21 mouse cellular contexts compared by ENCODE assay signal in the genomic region with DNA sequence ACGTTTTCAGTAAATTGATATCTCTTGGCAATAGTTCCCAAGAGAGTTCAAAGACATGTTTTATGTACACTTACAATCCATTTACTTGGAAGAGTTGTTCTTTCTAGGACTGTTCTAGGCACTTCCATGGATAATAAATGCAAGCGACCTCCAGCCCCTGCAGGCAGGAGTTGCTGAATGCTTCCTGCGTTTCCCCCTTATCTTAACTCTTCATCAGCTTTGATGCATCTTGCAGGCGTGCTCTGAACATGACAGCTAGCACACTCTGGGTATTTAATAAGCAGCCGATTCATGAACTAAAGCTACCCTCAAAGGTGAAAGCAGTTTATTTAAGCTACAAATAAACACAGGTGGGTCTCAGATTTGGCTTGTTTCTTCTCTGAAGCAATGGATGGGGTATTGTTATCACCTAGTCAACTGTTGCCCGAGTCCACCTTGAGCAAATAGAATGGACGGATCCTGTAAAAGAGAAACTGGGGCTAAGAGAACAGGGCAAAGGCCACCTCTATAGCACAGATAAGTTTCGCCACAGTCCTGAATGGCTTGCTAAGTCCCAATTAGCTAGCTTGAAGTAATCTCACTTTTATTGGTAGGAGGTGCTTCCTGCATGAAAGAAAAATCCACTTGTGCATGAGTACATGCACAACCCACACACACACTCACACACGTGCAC. TPM values are rescaled to one million over a fixed set of nuclear protein-coding genes. Genes with fewer than 3 reads are reported as not detected.
DNase-seq lines count a peak whose midpoint lies in the region; ATAC-seq lines count a peak whose summit lies in the region.
"Had no signal": no experiment of that assay in that cellular context is flagged by ENCODE, and none has a peak within 500 bp of the region (broad histone marks: within the 10 kb centered on the region; RNA-seq: fewer than 3 reads in every experiment).

No protein-coding gene starts in this region.

- no peak overlapping the region for H3K9ac ChIP-seq in liver, embryonic 15.5 days
- no peak overlapping the region for H3K9ac ChIP-seq in liver, embryonic 12.5 days
- no peak overlapping the region for H3K9ac ChIP-seq in intestine, embryonic 16.5 days (ENCODE audit: low read depth, low read length)
- H3K9ac ChIP-seq in stomach, embryonic 16.5 days (ENCODE audit: low read length) = no peak overlapping the region
- H3K9ac ChIP-seq: embryonic facial prominence, embryonic 12.5 days; heart, embryonic 15.5 days; limb, embryonic 12.5 days had no signal

- no peaks in the 10 kb centered on the region for H3K9me3 ChIP-seq in liver, embryonic 15.5 days (replicated peaks)
- H3K9me3 ChIP-seq in liver, embryonic 12.5 days (replicated peaks) = peaks cover 5% of the 10 kb centered on the region; the same call in 1 of the 2 replicates
- no peaks in the 10 kb centered on the region for H3K9me3 ChIP-seq in intestine, embryonic 16.5 days (ENCODE audit: control insufficient read depth, low read length)
- no peaks in the 10 kb centered on the region for H3K9me3 ChIP-seq in stomach, embryonic 16.5 days (replicated peaks; ENCODE audit: control insufficient read depth, low read length)
- H3K9me3 ChIP-seq: embryonic facial prominence, embryonic 12.5 days; heart, embryonic 15.5 days had no signal

- no peaks in the 10 kb centered on the region for H3K36me3 ChIP-seq in liver, embryonic 15.5 days (replicated peaks)
- no peaks in the 10 kb centered on the region for H3K36me3 ChIP-seq in liver, embryonic 12.5 days
- no peaks in the 10 kb centered on the region for H3K36me3 ChIP-seq in intestine, embryonic 16.5 days (ENCODE audit: control insufficient read depth, insufficient read depth, low read length)
- H3K36me3 ChIP-seq in stomach, embryonic 16.5 days (ENCODE audit: control insufficient read depth, insufficient read depth, low read length) = no peaks in the 10 kb centered on the region
- H3K36me3 ChIP-seq: embryonic facial prominence, embryonic 12.5 days; heart, embryonic 15.5 days; limb, embryonic 12.5 days had no signal

- 39% methylated on average over 9 of the region's 9 CpGs for WGBS in liver, embryonic 15.5 days (ENCODE audit: insufficient replicate concordance)
- WGBS in liver, embryonic 12.5 days (ENCODE audit: insufficient replicate concordance) = 47% methylated on average over 9 of the region's 9 CpGs
- WGBS in intestine, embryonic 16.5 days = 42% methylated on average over 9 of the region's 9 CpGs
- WGBS in stomach, embryonic 16.5 days = 33% methylated on average over 9 of the region's 9 CpGs

- DNase-seq in CD4-positive, CD25-positive, alpha-beta regulatory T cell, adult 2 months (ENCODE audit: low read depth, low spot score) = peak; percentile 57
- no peak for DNase-seq in left cerebral cortex, adult 11 months (ENCODE audit: low spot score)
- DNase-seq: adrenal gland, adult 2 months; cerebellum, adult 9-11 months; gastrocnemius, postnatal 36 days; kidney, postnatal 36 days; layer of hippocampus, adult 9-11 months; lung, adult 2 months; lung, postnatal 36 days; right cerebral cortex, postnatal 25 days had no signal

- no peak overlapping the region for H3K4me3 ChIP-seq in liver, embryonic 15.5 days (replicated peaks)
- no peak overlapping the region for H3K4me3 ChIP-seq in liver, embryonic 12.5 days
- peak overlapping the region; percentile 16 for H3K4me3 ChIP-seq in intestine, embryonic 16.5 days (ENCODE audit: low read length)
- H3K4me3 ChIP-seq in stomach, embryonic 16.5 days (replicated peaks; ENCODE audit: low read length) = no peak overlapping the region
- H3K4me3 ChIP-seq: embryonic facial prominence, embryonic 12.5 days; heart, embryonic 15.5 days; limb, embryonic 12.5 days had no signal

- ATAC-seq in liver, embryonic 15.5 days (ENCODE audit: insufficient read depth) = 0 out of 2 replicates have a peak, but pooled peaks have one; percentile 42
- no peak; the same call in 1 of the 2 replicates for ATAC-seq in liver, embryonic 12.5 days
- peak; percentile 93 for ATAC-seq in intestine, embryonic 16.5 days
- ATAC-seq in stomach, embryonic 16.5 days (ENCODE audit: insufficient read depth, low FRiP score) = peak; percentile 82
- no peak for ATAC-seq in erythroblast, adult 5-6 weeks (replicated peaks; ENCODE audit: low FRiP score, poor library complexity, severe bottlenecking)
- ATAC-seq: forebrain, embryonic 16.5 days; hindbrain, postnatal 0 days; midbrain, embryonic 16.5 days had no signal

- H3K27ac ChIP-seq in liver, embryonic 15.5 days (replicated peaks) = no peak overlapping the region
- no peak overlapping the region for H3K27ac ChIP-seq in liver, embryonic 12.5 days
- H3K27ac ChIP-seq in intestine, embryonic 16.5 days (ENCODE audit: low read length) = peak overlapping the region; percentile 85
- peak overlapping the region; percentile 25; the same call in 1 of the 2 replicates for H3K27ac ChIP-seq in stomach, embryonic 16.5 days (ENCODE audit: low read length)
- H3K27ac ChIP-seq: embryonic facial prominence, embryonic 12.5 days; heart, embryonic 15.5 days; hindbrain, postnatal 0 days; limb, embryonic 12.5 days had no signal

- 0 out of 2 replicates have a peak, but pooled peaks cover 6% of the 10 kb centered on the region for H3K27me3 ChIP-seq in liver, embryonic 15.5 days
- peaks cover 22% of the 10 kb centered on the region for H3K27me3 ChIP-seq in liver, embryonic 12.5 days (replicated peaks)
- H3K27me3 ChIP-seq in intestine, embryonic 16.5 days (replicated peaks; ENCODE audit: control insufficient read depth, insufficient read depth, low read length) = no peaks in the 10 kb centered on the region
- H3K27me3 ChIP-seq in stomach, embryonic 16.5 days (ENCODE audit: control insufficient read depth, insufficient read depth, low read length) = no peaks in the 10 kb centered on the region

- 0 out of 2 replicates have a peak, but pooled peaks cover 10% of the 10 kb centered on the region for H3K4me1 ChIP-seq in liver, embryonic 15.5 days (replicated peaks)
- peaks cover 17% of the 10 kb centered on the region; the same call in 1 of the 2 replicates for H3K4me1 ChIP-seq in liver, embryonic 12.5 days
- peaks cover 16% of the 10 kb centered on the region for H3K4me1 ChIP-seq in intestine, embryonic 16.5 days (ENCODE audit: control insufficient read depth, insufficient read depth, low read length)
- H3K4me1 ChIP-seq in stomach, embryonic 16.5 days (ENCODE audit: control insufficient read depth, insufficient read depth, low read length) = peaks cover 7% of the 10 kb centered on the region; the same call in 1 of the 2 replicates
- H3K4me1 ChIP-seq: embryonic facial prominence, embryonic 12.5 days; heart, embryonic 15.5 days had no signal

- no peak overlapping the region for H3K4me2 ChIP-seq in liver, embryonic 15.5 days
- no peak overlapping the region for H3K4me2 ChIP-seq in liver, embryonic 12.5 days
- H3K4me2 ChIP-seq in intestine, embryonic 16.5 days (ENCODE audit: low read depth, low read length) = no peak overlapping the region
- H3K4me2 ChIP-seq in stomach, embryonic 16.5 days (ENCODE audit: low read depth, low read length) = no peak overlapping the region
- H3K4me2 ChIP-seq: embryonic facial prominence, embryonic 12.5 days; heart, embryonic 15.5 days; limb, embryonic 12.5 days had no signal

RNA-seq across cellular contexts. Expression of a gene that starts 7.5 kb away (rescaled TPM):
- polyA plus RNA-seq in liver, embryonic 15.5 days (2015; fragmentation: Nextera tagmentation; extraction: Ambion mirVana) = 17.4 and 18.8 TPM in 2 replicates
- polyA plus RNA-seq in liver, embryonic 12.5 days (2016; fragmentation: Nextera tagmentation; extraction: Ambion mirVana) = 10.6 TPM in 2 replicates
- polyA plus RNA-seq in intestine, embryonic 16.5 days (2015; fragmentation: Nextera tagmentation; extraction: Ambion mirVana) = 55.5 and 55.6 TPM in 2 replicates
- 22.3 and 25.4 TPM in 2 replicates for polyA plus RNA-seq in stomach, embryonic 16.5 days (2015; fragmentation: Nextera tagmentation; extraction: Ambion mirVana)
- total RNA-seq in erythroblast, adult 5-6 weeks (2015; ENCODE audit: low replicate concordance) = 14.6 and 17.5 TPM in 2 replicates
- 21.6 and 24.6 TPM in 2 replicates for total RNA-seq in erythroblast, adult 5-6 weeks (2017; ENCODE audit: low replicate concordance)

Comparison
In these comparisons a context has a peak if more than half of its experiments do, and no peak if none do; other contexts are left out.
1. ATAC-seq: peak in liver, embryonic 15.5 days (single experiment), intestine, embryonic 16.5 days (single experiment) and stomach, embryonic 16.5 days (single experiment); none in liver, embryonic 12.5 days (single experiment) and erythroblast, adult 5-6 weeks (single experiment).
2. H3K27ac ChIP-seq: peak in intestine, embryonic 16.5 days (single experiment) and stomach, embryonic 16.5 days (single experiment); none in liver, embryonic 15.5 days (single experiment) and liver, embryonic 12.5 days (single experiment).